ENCODE assay signal across 9 mouse cellular contexts in the genomic region with DNA sequence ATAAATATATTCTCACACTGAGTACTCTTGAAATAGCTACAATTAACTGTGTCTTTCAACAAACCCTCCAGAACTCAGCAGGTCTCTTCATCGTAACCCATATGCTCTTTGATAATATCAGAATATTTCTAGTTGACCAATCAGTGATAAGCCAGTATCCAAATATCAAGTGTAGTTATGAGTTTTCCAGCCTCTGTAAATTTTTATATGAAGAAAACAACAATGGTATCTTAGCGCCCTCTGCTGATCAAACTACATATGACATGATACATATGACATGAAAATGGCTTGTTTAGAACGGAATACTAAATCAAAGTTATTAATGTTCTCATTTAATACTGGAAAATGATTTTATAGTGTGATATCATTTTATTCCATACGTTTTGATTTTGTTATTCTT. TPM values are rescaled to one million over a fixed set of nuclear protein-coding genes. Genes with fewer than 3 reads are reported as not detected.
A peak's percentile ranks its signal among the peaks of the same experiment; 100 is the strongest.
DNase-seq lines count a peak whose midpoint lies in the region; ATAC-seq and TF ChIP-seq lines count a peak whose summit lies in the region.
"Had no signal": no experiment of that assay in that cellular context is flagged by ENCODE, and none has a peak within 500 bp of the region (broad histone marks: within the 10 kb centered on the region; RNA-seq: fewer than 3 reads in every experiment).

No protein-coding gene starts in this region.

- no peak overlapping the region for H3K27ac ChIP-seq in thymus, adult 2 months (ENCODE audit: control insufficient read depth, insufficient read depth, low read length)
- H3K27ac ChIP-seq: neural tube, embryonic 12.5 days had no signal

- no peak for TF ChIP-seq CTCF in thymus, adult 2 months (IDR thresholded peaks at IDR 0.05; ENCODE audit: borderline replicate concordance, control insufficient read depth, extremely low read depth, insufficient read depth, low read length, poor library complexity)

- no peaks in the 10 kb centered on the region for H3K36me3 ChIP-seq in thymus, adult 2 months (ENCODE audit: control insufficient read depth, insufficient read depth, low read length)
- H3K36me3 ChIP-seq: neural tube, embryonic 12.5 days had no signal

- WGBS in thymus, adult 2 months: 28% methylated on average over 4 of the region's 4 CpGs

- H3K27me3 ChIP-seq in thymus, adult 2 months (ENCODE audit: control insufficient read depth, insufficient read depth, low read length): no peaks in the 10 kb centered on the region
- H3K27me3 ChIP-seq: neural tube, embryonic 12.5 days had no signal

- ATAC-seq in granulocyte monocyte progenitor cell, adult 5-6 weeks (replicated peaks; ENCODE audit: poor library complexity, severe bottlenecking): 0 out of 2 replicates have a peak, but pooled peaks have one; percentile 54

- no peak for TF ChIP-seq POLR2A in thymus, adult 2 months (IDR thresholded peaks at IDR 0.05; ENCODE audit: control insufficient read depth, extremely low read depth, insufficient read depth, low read length, poor library complexity)

- H3K4me1 ChIP-seq in thymus, adult 2 months (replicated peaks; ENCODE audit: control insufficient read depth, insufficient read depth, low read length): no peaks in the 10 kb centered on the region
- H3K4me1 ChIP-seq: neural tube, embryonic 12.5 days had no signal

- H3K4me3 ChIP-seq in thymus, adult 2 months (ENCODE audit: control insufficient read depth, insufficient read depth, low read length): no peak overlapping the region
- H3K4me3 ChIP-seq: neural tube, embryonic 12.5 days had no signal

- DNase-seq in adrenal gland, postnatal 10 days: peak; percentile 7
- no peak for DNase-seq in adrenal gland, postnatal 25 days
- DNase-seq in layer of hippocampus, adult 11-12 months (ENCODE audit: low spot score): peak; percentile 13
- no peak for DNase-seq in layer of hippocampus, adult 9-11 months
- peak; percentile 7 for DNase-seq in MEL-GATA-1-ER (ENCODE audit: extremely low read depth, low read depth)
- DNase-seq in thymus, adult 2 months: no peak
- no peak for DNase-seq in adrenal gland, adult 18-20 months (ENCODE audit: low spot score in 2 of 2)

RNA-seq across cellular contexts. Expression of gene Slc5a7, which starts 44.6 kb away (rescaled TPM):
- total RNA-seq in adrenal gland, postnatal 10 days (2021): under 1 TPM; 0.09 to 0.12 TPM
- total RNA-seq in adrenal gland, postnatal 25 days (2021): not detected in 2 replicates
- total RNA-seq in granulocyte monocyte progenitor cell, adult 5-6 weeks (2014; fragmentation: Nextera tagmentation): not detected in 2 replicates
- total RNA-seq in granulocyte monocyte progenitor cell, adult 5-6 weeks (2017): not detected in 2 replicates
- polyA plus RNA-seq in thymus, adult 2 months (2012; rRNA removed): not detected in 2 replicates
- total RNA-seq in adrenal gland, adult 18-20 months (2021): not detected

Comparison
In these comparisons a context has a peak if more than half of its experiments do, and no peak if none do; other contexts are left out.
1. DNase-seq: peak in adrenal gland, postnatal 10 days (single experiment), layer of hippocampus, adult 11-12 months (single experiment) and MEL-GATA-1-ER (single experiment); none in adrenal gland, postnatal 25 days (single experiment), layer of hippocampus, adult 9-11 months (single experiment), thymus, adult 2 months (single experiment) and adrenal gland, adult 18-20 months (0 of 2).